Mouse (Mus musculus) embryonic facial prominence, embryonic 11.5 days (tissue): ENCODE measurements around the gene Tnrc18. TPM values are rescaled to one million over a fixed set of nuclear protein-coding genes. Genes with fewer than 3 reads are reported as not detected.

ENCODE experiments used
- ATAC-seq: fragments of 200-750 bp; cut with Nextera tagmentation; replicated peaks from 2 replicates; pipeline ENCODE4 v1.8.0; 2017; ENCODE audit warnings: low read depth; ENCODE audit not compliant: insufficient number of reproducible peaks, low FRiP score, low TSS enrichment
- DNase-seq: peaks from one replicate; pipeline ENCODE4 v3.0.0-alpha.2; 2015; ENCODE audit warnings: low spot score
- H3K27ac ChIP-seq: fragments of 300-500 bp; sonication (generic); replicated peaks from 2 replicates; pipeline ENCODE4 v1.5.1; 2014; ENCODE audit warnings: mild to moderate bottlenecking, low read depth, low read length, control low read depth
- H3K27me3 ChIP-seq: fragments of 300-500 bp; sonication (generic); 2 replicates; pipeline ENCODE4 v1.6.1; 2014; ENCODE audit warnings: mild to moderate bottlenecking, low read length, moderate library complexity, mixed read lengths; ENCODE audit not compliant: control insufficient read depth, insufficient read depth
- H3K36me3 ChIP-seq: fragments of 300-500 bp; sonication (generic); replicated peaks from 2 replicates; pipeline ENCODE4 v1.6.1; 2014; ENCODE audit warnings: low read depth, mild to moderate bottlenecking, low read length, moderate library complexity, mixed read lengths; ENCODE audit not compliant: control insufficient read depth, insufficient read depth
- H3K4me1 ChIP-seq: fragments of 300-500 bp; sonication (generic); 2 replicates; pipeline ENCODE4 v1.6.1; 2014; ENCODE audit warnings: low read length, mixed read lengths; ENCODE audit not compliant: control insufficient read depth, insufficient read depth
- H3K4me2 ChIP-seq: fragments of 300-500 bp; sonication (generic); 2 replicates; pipeline ENCODE4 v1.6.1; 2014; ENCODE audit warnings: low read depth, mild to moderate bottlenecking, control low read depth, low read length, moderate library complexity
- H3K4me3 ChIP-seq: fragments of 300-500 bp; sonication (generic); 2 replicates; pipeline ENCODE4 v1.5.1; 2014; ENCODE audit warnings: low read depth, low read length, control low read depth
- H3K9ac ChIP-seq: fragments of 300-500 bp; sonication (generic); replicated peaks from 2 replicates; pipeline ENCODE4 v1.6.1; 2014; ENCODE audit warnings: mild to moderate bottlenecking, control low read depth, low read length
- H3K9me3 ChIP-seq: fragments of 300-500 bp; sonication (generic); replicated peaks from 2 replicates; pipeline ENCODE4 v1.6.1; 2016; ENCODE audit warnings: mild to moderate bottlenecking, low read length, inconsistent platforms, mixed read lengths; ENCODE audit not compliant: control insufficient read depth
- WGBS: fragments of 180-500 bp; shearing (Covaris S2); extraction: QIAGEN DNeasy Blood & Tissue Kit; methylation state at CpG from one replicate; pipeline ENCODE4 v1.1.7; 2014; 5-methylcytosine and 5-hydroxymethylcytosine counted together
- polyA plus RNA-seq: library from polyadenylated mRNA; unstranded; fragments of >200 nt; fragmentation: Nextera tagmentation; extraction: Ambion mirVana; gene quantifications from 2 replicates; pipeline ENCODE4 v1.2.1, GENCODE M21; 2014

The Tnrc18 gene
- 26.4 and 31.0 TPM in 2 replicates for polyA plus RNA-seq

- under 1% methylated on average over 51 of the region's 56 CpGs for WGBS
- H3K4me3 ChIP-seq = peak within 1 kb of the TSS; percentile 98
- peaks cover 2% of the 10 kb centered on the region; the same call in 1 of the 2 replicates for H3K36me3 ChIP-seq
- H3K4me1 ChIP-seq = peaks cover 8% of the 10 kb centered on the region
- ATAC-seq = peak; percentile 73
- peak; percentile 99 for DNase-seq
- H3K9ac ChIP-seq = peak within 1 kb of the TSS; percentile 100
- H3K4me2 ChIP-seq = peak within 1 kb of the TSS; percentile 93
- no peaks in the 10 kb centered on the region for H3K9me3 ChIP-seq
- no peaks in the 10 kb centered on the region for H3K27me3 ChIP-seq
- H3K27ac ChIP-seq = peak within 1 kb of the TSS; percentile 100
These were observed at the start of gene Tnrc18 for GRCm38 (mm10) chr5:142817524-142818434. Tnrc18 (minus strand) TSS chr5:142817662.

- H3K9ac ChIP-seq = no peak overlapping the region
- ATAC-seq = no peak
- H3K4me3 ChIP-seq = no peak overlapping the region
- no peak for DNase-seq
- WGBS = 58% methylated on average over 16 of the region's 16 CpGs
- no peaks in the 10 kb centered on the region for H3K9me3 ChIP-seq
- no peaks in the 10 kb centered on the region for H3K27me3 ChIP-seq
- H3K36me3 ChIP-seq = no peaks in the 10 kb centered on the region
- no peak overlapping the region for H3K4me2 ChIP-seq
- H3K27ac ChIP-seq = no peak overlapping the region
- H3K4me1 ChIP-seq = no peaks in the 10 kb centered on the region
These were observed 40.3 kb upstream of the Tnrc18 start for GRCm38 (mm10) chr5:142857763-142858229.

- Histone ChIP-seq H3K9ac (no peak overlapping the region), H3K27ac (no peak overlapping the region), H3K4me1 (no peaks in the 10 kb centered on the region), H3K27me3 (no peaks in the 10 kb centered on the region), H3K4me3 (no peak overlapping the region), H3K4me2 (no peak overlapping the region), H3K9me3 (no peaks in the 10 kb centered on the region), H3K36me3 (no peaks in the 10 kb centered on the region)
- 76% methylated on average over 4 of the region's 4 CpGs for WGBS
- DNase-seq (no peak), ATAC-seq (no peak)
These were observed 38.9 kb upstream of the Tnrc18 start for GRCm38 (mm10) chr5:142856408-142856807.

- H3K9ac ChIP-seq = no peak overlapping the region
- no peak overlapping the region for H3K4me2 ChIP-seq
- H3K4me1 ChIP-seq = no peaks in the 10 kb centered on the region
- no peaks in the 10 kb centered on the region for H3K27me3 ChIP-seq
- no peak overlapping the region for H3K27ac ChIP-seq
- no peaks in the 10 kb centered on the region for H3K9me3 ChIP-seq
- DNase-seq (peak; percentile 66), ATAC-seq (no peak)
- no peaks in the 10 kb centered on the region for H3K36me3 ChIP-seq
- no peak overlapping the region for H3K4me3 ChIP-seq
- 76% methylated on average over 10 of the region's 10 CpGs for WGBS
These were observed 37.4 kb upstream of the Tnrc18 start for GRCm38 (mm10) chr5:142854877-142855276.

GRCm38 (mm10) chr5:142853585-142853984 is 36.1 kb upstream of the Tnrc18 start:
- no peak overlapping the region for H3K4me2 ChIP-seq
- H3K4me3 ChIP-seq = no peak overlapping the region
- WGBS = 79% methylated on average over 6 of the region's 6 CpGs
- DNase-seq (no peak), ATAC-seq (no peak)
- no peak overlapping the region for H3K9ac ChIP-seq
- H3K4me1 ChIP-seq = no peaks in the 10 kb centered on the region
- H3K27ac ChIP-seq = no peak overlapping the region
- no peaks in the 10 kb centered on the region for H3K27me3 ChIP-seq
- H3K36me3 ChIP-seq = no peaks in the 10 kb centered on the region
- H3K9me3 ChIP-seq = no peaks in the 10 kb centered on the region

GRCm38 (mm10) chr5:142851681-142852049 is 34.2 kb upstream of the Tnrc18 start:
- Histone ChIP-seq H3K27me3 (no peaks in the 10 kb centered on the region), H3K36me3 (no peaks in the 10 kb centered on the region), H3K4me1 (no peaks in the 10 kb centered on the region), H3K9ac (no peak overlapping the region), H3K9me3 (no peaks in the 10 kb centered on the region), H3K4me3 (no peak overlapping the region), H3K4me2 (no peak overlapping the region), H3K27ac (no peak overlapping the region)
- ATAC-seq (no peak), DNase-seq (no peak)
- 69% methylated on average over 5 of the region's 5 CpGs for WGBS

- ATAC-seq = no peak
- Histone ChIP-seq H3K4me3 (no peak overlapping the region), H3K4me1 (no peaks in the 10 kb centered on the region), H3K27ac (no peak overlapping the region), H3K27me3 (no peaks in the 10 kb centered on the region), H3K4me2 (no peak overlapping the region), H3K36me3 (no peaks in the 10 kb centered on the region), H3K9me3 (no peaks in the 10 kb centered on the region), H3K9ac (no peak overlapping the region)
- WGBS = 78% methylated on average over 7 of the region's 7 CpGs
- no peak for DNase-seq
These were observed 33.6 kb upstream of the Tnrc18 start for GRCm38 (mm10) chr5:142850916-142851680.

- ATAC-seq = no peak
- no peaks in the 10 kb centered on the region for H3K27me3 ChIP-seq
- no peaks in the 10 kb centered on the region for H3K9me3 ChIP-seq
- H3K4me1 ChIP-seq = no peaks in the 10 kb centered on the region
- no peaks in the 10 kb centered on the region for H3K36me3 ChIP-seq
- H3K4me2 ChIP-seq = no peak overlapping the region
- H3K27ac ChIP-seq = no peak overlapping the region
- DNase-seq = no peak
- 71% methylated on average over 9 of the region's 9 CpGs for WGBS
- H3K4me3 ChIP-seq = no peak overlapping the region
- no peak overlapping the region for H3K9ac ChIP-seq
These were observed 33.0 kb upstream of the Tnrc18 start for GRCm38 (mm10) chr5:142850476-142850875.
